Mouse (Mus musculus) liver, postnatal 0 days (tissue): ENCODE data around the gene Hes3.

Experiments
- CTCF ChIP-seq: sonication (generic); IDR thresholded peaks from 2 replicates; pipeline ENCODE4 v1.5.1; 2016; ENCODE audit warnings: antibody characterized with exemption, low read depth
- EP300 ChIP-seq: IDR thresholded peaks from 2 replicates; pipeline ENCODE4 v1.6.1; 2016; ENCODE audit warnings: antibody characterized with exemption, low read depth, mild to moderate bottlenecking

DNA sequence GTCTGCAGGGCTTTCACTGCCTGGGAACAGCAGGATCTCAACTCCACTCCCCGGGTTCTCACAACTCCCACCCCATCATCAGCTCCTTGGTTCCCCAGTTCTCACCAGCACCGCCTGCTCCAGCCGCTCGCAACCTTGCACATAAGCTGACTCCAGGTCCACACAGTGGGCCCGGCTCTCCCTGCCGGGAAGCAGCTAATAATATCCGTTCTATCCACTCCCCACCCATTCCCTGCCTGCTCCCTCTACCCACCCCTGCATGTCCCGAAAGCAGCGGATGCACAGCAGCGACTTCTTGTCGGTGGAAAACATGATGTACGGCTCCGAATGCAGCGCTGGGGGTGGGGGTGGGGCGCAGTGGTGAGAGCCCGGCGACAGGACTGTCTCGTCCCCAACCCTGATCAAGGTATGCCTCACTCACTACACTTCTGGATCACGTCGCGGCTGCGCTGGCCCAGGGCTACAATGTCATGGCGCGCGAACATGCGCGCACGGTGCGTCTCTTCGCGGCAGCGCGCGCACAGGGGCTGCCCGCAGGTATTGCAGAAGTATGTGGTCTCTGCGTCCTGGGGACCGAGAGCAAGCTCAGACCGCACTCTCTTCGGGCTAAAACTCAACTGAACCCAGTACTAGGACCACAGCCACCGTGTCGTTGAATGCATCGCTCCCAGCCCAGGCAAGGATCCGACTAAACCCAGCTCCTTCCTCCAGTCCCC, 24.2 kb upstream of the Hes3 start:
- TF ChIP-seq CTCF: no peak
- no peak for TF ChIP-seq EP300
